Mouse (Mus musculus): Measurements from ENCODE around the gene Stox2. TPM values are rescaled to one million over a fixed set of nuclear protein-coding genes. Genes with fewer than 3 reads are reported as not detected.

Stox2 gene
- total and polyA plus RNA-seq, 2 experiments from 2014 or later = 36.3 to 94.5 TPM

- DNase-seq (ENCODE audit: low spot score) (no peak), ATAC-seq (no peak)
- no peaks in the 10 kb centered on the region for H3K9me3 ChIP-seq (ENCODE audit: low read length)
- no peak overlapping the region for H3K4me3 ChIP-seq (ENCODE audit: low read length)
- no peak overlapping the region for H3K4me2 ChIP-seq (ENCODE audit: low read depth, low read length)
- H3K9ac ChIP-seq (replicated peaks; ENCODE audit: low read length) = no peak overlapping the region
- H3K27ac ChIP-seq = no peak overlapping the region
- H3K4me1 ChIP-seq (ENCODE audit: insufficient read depth, low read length) = no peaks in the 10 kb centered on the region
- TF ChIP-seq CTCF (IDR thresholded peaks at IDR 0.05; ENCODE audit: low read depth) = no peak
- H3K36me3 ChIP-seq (ENCODE audit: insufficient read depth, low read length) = no peaks in the 10 kb centered on the region
- WGBS = 93% methylated on average over 5 of the region's 5 CpGs
- no peaks in the 10 kb centered on the region for H3K27me3 ChIP-seq (ENCODE audit: insufficient read depth, low read length)
These were observed 216.1 kb downstream of the Stox2 start for GRCm38 (mm10) chr8:47230057-47230456.

GRCm38 (mm10) chr8:47221851-47222250 lies 224.3 kb downstream of the Stox2 start:
- Histone ChIP-seq H3K27me3 (ENCODE audit: insufficient read depth, low read length) (no peaks in the 10 kb centered on the region), H3K9ac (replicated peaks; ENCODE audit: low read length) (no peak overlapping the region), H3K4me1 (ENCODE audit: insufficient read depth, low read length) (peaks cover 13% of the 10 kb centered on the region; the same call in 1 of the 2 replicates), H3K4me2 (ENCODE audit: low read depth, low read length) (no peak overlapping the region), H3K4me3 (ENCODE audit: low read length) (no peak overlapping the region), H3K36me3 (ENCODE audit: insufficient read depth, low read length) (no peaks in the 10 kb centered on the region), H3K27ac (no peak overlapping the region), H3K9me3 (ENCODE audit: low read length) (no peaks in the 10 kb centered on the region)
- no peak for ATAC-seq
- no peak for DNase-seq (ENCODE audit: low spot score)
- 75% methylated on average over 5 of the region's 5 CpGs for WGBS
- no peak for TF ChIP-seq CTCF (IDR thresholded peaks at IDR 0.05; ENCODE audit: low read depth)

- Histone ChIP-seq H3K9me3 (ENCODE audit: low read length) (no peaks in the 10 kb centered on the region), H3K4me3 (ENCODE audit: low read length) (no peak overlapping the region), H3K4me2 (ENCODE audit: low read depth, low read length) (no peak overlapping the region), H3K4me1 (ENCODE audit: insufficient read depth, low read length) (peaks cover 13% of the 10 kb centered on the region; the same call in 1 of the 2 replicates), H3K36me3 (ENCODE audit: insufficient read depth, low read length) (no peaks in the 10 kb centered on the region), H3K9ac (replicated peaks; ENCODE audit: low read length) (no peak overlapping the region), H3K27ac (no peak overlapping the region), H3K27me3 (ENCODE audit: insufficient read depth, low read length) (no peaks in the 10 kb centered on the region)
- 38% methylated on average over 10 of the region's 10 CpGs for WGBS
- no peak for DNase-seq (ENCODE audit: low spot score)
- no peak for TF ChIP-seq CTCF (IDR thresholded peaks at IDR 0.05; ENCODE audit: low read depth)
- ATAC-seq = no peak
These were observed 225.0 kb downstream of the Stox2 start for GRCm38 (mm10) chr8:47221191-47221590.

- Histone ChIP-seq H3K4me1 (ENCODE audit: insufficient read depth, low read length) (peaks cover 13% of the 10 kb centered on the region; the same call in 1 of the 2 replicates), H3K9me3 (ENCODE audit: low read length) (no peaks in the 10 kb centered on the region), H3K27ac (no peak overlapping the region), H3K4me3 (ENCODE audit: low read length) (no peak overlapping the region), H3K36me3 (ENCODE audit: insufficient read depth, low read length) (no peaks in the 10 kb centered on the region), H3K9ac (replicated peaks; ENCODE audit: low read length) (no peak overlapping the region), H3K4me2 (ENCODE audit: low read depth, low read length) (no peak overlapping the region), H3K27me3 (ENCODE audit: insufficient read depth, low read length) (no peaks in the 10 kb centered on the region)
- ATAC-seq (no peak), DNase-seq (ENCODE audit: low spot score) (no peak)
- TF ChIP-seq CTCF (IDR thresholded peaks at IDR 0.05; ENCODE audit: low read depth) = no peak
- WGBS = 30% methylated on average over 5 of the region's 5 CpGs
These were observed 225.8 kb downstream of the Stox2 start for GRCm38 (mm10) chr8:47220390-47220789.

- Histone ChIP-seq H3K4me3 (ENCODE audit: low read length) (no peak overlapping the region), H3K4me2 (ENCODE audit: low read depth, low read length) (peak overlapping the region; percentile 8; the same call in 1 of the 2 replicates), H3K27ac (peak overlapping the region; percentile 62), H3K9ac (replicated peaks; ENCODE audit: low read length) (peak overlapping the region; percentile 39; the same call in 1 of the 2 replicates), H3K9me3 (ENCODE audit: low read length) (no peaks in the 10 kb centered on the region), H3K27me3 (ENCODE audit: insufficient read depth, low read length) (no peaks in the 10 kb centered on the region), H3K4me1 (ENCODE audit: insufficient read depth, low read length) (peaks cover 13% of the 10 kb centered on the region; the same call in 1 of the 2 replicates), H3K36me3 (ENCODE audit: insufficient read depth, low read length) (no peaks in the 10 kb centered on the region)
- WGBS = 30% methylated on average over 6 of the region's 6 CpGs
- TF ChIP-seq CTCF (IDR thresholded peaks at IDR 0.05; ENCODE audit: low read depth) = no peak
- DNase-seq (ENCODE audit: low spot score) (peak; percentile 49), ATAC-seq (peak; percentile 63)
These were observed 227.6 kb downstream of the Stox2 start for GRCm38 (mm10) chr8:47218536-47218935.

GRCm38 (mm10) chr8:47218021-47218420 lies 228.1 kb downstream of the Stox2 start:
- WGBS = 9% methylated on average over 8 of the region's 8 CpGs
- Histone ChIP-seq H3K27me3 (ENCODE audit: insufficient read depth, low read length) (no peaks in the 10 kb centered on the region), H3K4me3 (ENCODE audit: low read length) (no peak overlapping the region), H3K4me2 (ENCODE audit: low read depth, low read length) (peak overlapping the region; percentile 8; the same call in 1 of the 2 replicates), H3K27ac (peak overlapping the region; percentile 62), H3K9ac (replicated peaks; ENCODE audit: low read length) (peak overlapping the region; percentile 39; the same call in 1 of the 2 replicates), H3K4me1 (ENCODE audit: insufficient read depth, low read length) (peaks cover 13% of the 10 kb centered on the region; the same call in 1 of the 2 replicates), H3K36me3 (ENCODE audit: insufficient read depth, low read length) (no peaks in the 10 kb centered on the region), H3K9me3 (ENCODE audit: low read length) (no peaks in the 10 kb centered on the region)
- DNase-seq (ENCODE audit: low spot score) = peak; percentile 84
- ATAC-seq = peak; percentile 93
- no peak for TF ChIP-seq CTCF (IDR thresholded peaks at IDR 0.05; ENCODE audit: low read depth)

- Histone ChIP-seq H3K4me1 (ENCODE audit: insufficient read depth, low read length) (no peaks in the 10 kb centered on the region), H3K9ac (replicated peaks; ENCODE audit: low read length) (no peak overlapping the region), H3K4me2 (ENCODE audit: low read depth, low read length) (no peak overlapping the region), H3K36me3 (ENCODE audit: insufficient read depth, low read length) (no peaks in the 10 kb centered on the region), H3K9me3 (ENCODE audit: low read length) (no peaks in the 10 kb centered on the region), H3K27ac (no peak overlapping the region), H3K4me3 (ENCODE audit: low read length) (no peak overlapping the region), H3K27me3 (ENCODE audit: insufficient read depth, low read length) (no peaks in the 10 kb centered on the region)
- DNase-seq (ENCODE audit: low spot score) = no peak
- ATAC-seq = no peak
- no peak for TF ChIP-seq CTCF (IDR thresholded peaks at IDR 0.05; ENCODE audit: low read depth)
- 86% methylated on average over 9 of the region's 9 CpGs for WGBS
These were observed 234.0 kb downstream of the Stox2 start for GRCm38 (mm10) chr8:47212124-47212523.

Data from hindbrain, postnatal 0 days (tissue).